Mouse (Mus musculus) liver, adult 2 months (tissue): ENCODE measurements around the gene Fam72a.

Source experiments
- CTCF ChIP-seq: fragments of 200-500 bp; IDR thresholded peaks from 2 replicates; pipeline ENCODE4 v1.5.1; 2011; ENCODE audit warnings: low read depth, low read length, control low read depth
- POLR2A ChIP-seq: fragments of 200-500 bp; IDR thresholded peaks from 2 replicates; pipeline ENCODE4 v1.6.1; 2011; ENCODE audit warnings: low read length, control low read depth; ENCODE audit not compliant: insufficient read depth; ENCODE audit errors: extremely low read depth

DNA sequence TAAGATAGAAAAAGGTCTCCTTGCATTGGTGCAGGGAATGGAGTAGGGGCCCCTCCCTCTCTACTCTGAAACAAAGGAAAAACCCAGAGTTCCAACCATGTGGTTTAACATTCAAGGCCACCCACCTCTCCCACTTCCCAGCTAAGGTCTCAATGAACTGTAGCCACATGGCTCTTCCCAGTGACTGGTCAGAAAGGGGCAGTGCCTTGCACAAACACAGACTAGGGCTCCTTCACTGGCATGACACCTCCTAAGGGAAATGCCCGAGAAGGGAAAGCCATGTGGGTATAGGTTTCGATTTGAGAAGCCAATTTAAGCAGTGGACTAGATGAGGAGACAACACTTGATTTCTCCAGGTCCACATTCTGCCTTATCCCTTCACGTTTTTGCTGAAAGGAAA lies 3.9 kb upstream of the Fam72a start:
- TF ChIP-seq POLR2A = no peak
- TF ChIP-seq CTCF = no peak
